Mouse (Mus musculus) duodenum, adult 2 months (tissue): ENCODE data around the gene Cyp26b1. TPM values are rescaled to one million over a fixed set of nuclear protein-coding genes. Genes with fewer than 3 reads are reported as not detected.

ENCODE experiments used
- polyA plus RNA-seq: library from polyadenylated mRNA; depleted of rRNA; stranded (reverse); fragments of >200 nt; gene quantifications from 2 replicates; pipeline ENCODE4 v1.2.3, GENCODE M21; 2012; ENCODE audit warnings: low replicate concordance; rRNA removed

Cyp26b1 gene
- 0.28 and 3.9 TPM in 2 replicates for polyA plus RNA-seq

DNA sequence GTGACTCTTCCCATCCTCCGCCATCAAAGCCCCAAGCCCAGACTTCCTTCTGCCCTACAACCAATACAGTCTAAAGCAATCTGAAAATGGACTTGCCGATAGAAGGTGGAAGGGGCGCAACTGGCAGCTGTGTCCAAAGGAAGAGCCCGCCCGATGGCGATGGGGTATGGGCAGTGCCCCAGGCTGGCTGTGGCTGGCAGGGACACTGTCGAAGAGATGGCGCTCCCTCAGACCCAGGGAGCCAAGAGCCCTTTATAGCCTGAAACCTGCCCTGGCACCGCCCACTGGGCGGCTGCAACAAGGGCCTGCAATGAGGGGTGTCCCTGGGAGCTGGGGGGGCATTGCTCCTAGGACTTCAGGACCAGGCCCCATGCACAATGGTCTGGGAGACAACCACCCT, at the start of gene Cyp26b1:
Gene Cyp26b1, minus strand, starts transcription at position 216 of the 400 bp plus-strand sequence.

